Mouse (Mus musculus) G1E (cell line): ENCODE results near the gene Focad. TPM values are rescaled to one million over a fixed set of nuclear protein-coding genes. Genes with fewer than 3 reads are reported as not detected.
A peak's percentile ranks its signal among the peaks of the same experiment; 100 is the strongest.

Experiments used
- ATAC-seq: 2 replicates; pipeline ENCODE4 v1.8.0; 2016; ENCODE audit warnings: mild to moderate bottlenecking; ENCODE audit not compliant: insufficient number of reproducible peaks, poor library complexity, low FRiP score, severe bottlenecking; ENCODE audit errors: extremely low read depth
- DNase-seq: peaks from one replicate; pipeline ENCODE4 v3.0.0; 2012; ENCODE audit warnings: low spot score
- H3K27me3 ChIP-seq: 2 replicates; pipeline ENCODE4 v1.6.1; 2012; ENCODE audit warnings: mild to moderate bottlenecking, low read length, inconsistent platforms; ENCODE audit not compliant: insufficient read depth
- H3K36me3 ChIP-seq: replicated peaks from 2 replicates; pipeline ENCODE3; 2012; ENCODE audit warnings: mild to moderate bottlenecking, inconsistent platforms
- H3K4me1 ChIP-seq: 2 replicates; pipeline ENCODE4 v1.6.1; 2012; ENCODE audit warnings: low read depth, low read length, inconsistent platforms, mixed read lengths; ENCODE audit not compliant: insufficient read depth
- H3K4me3 ChIP-seq: 2 replicates; pipeline ENCODE4 v1.5.1; 2012; ENCODE audit warnings: low read depth, mild to moderate bottlenecking, inconsistent platforms, low read length, moderate library complexity, mixed read lengths
- H3K9me3 ChIP-seq: replicated peaks from 2 replicates; pipeline ENCODE4 v1.6.1; 2012; ENCODE audit warnings: inconsistent platforms
- CTCF ChIP-seq: IDR thresholded peaks from 2 replicates; pipeline ENCODE4 v1.5.1; 2012; ENCODE audit warnings: low read depth, low read length, inconsistent platforms, mixed read lengths
- GATA1 ChIP-seq: IDR thresholded peaks from 2 replicates; pipeline ENCODE4 v1.6.1; 2012; ENCODE audit warnings: borderline replicate concordance, low read length, inconsistent platforms, mixed read lengths
- GATA2 ChIP-seq: IDR thresholded peaks from 2 replicates; pipeline ENCODE4 v1.6.1; 2012; ENCODE audit warnings: low read depth, low read length, inconsistent platforms, borderline replicate concordance
- POLR2AphosphoS5 ChIP-seq: IDR thresholded peaks from 2 replicates; pipeline ENCODE4 v1.6.1; 2012; ENCODE audit warnings: low read depth, low read length, inconsistent platforms; ENCODE audit not compliant: insufficient replicate concordance
- TAL1 ChIP-seq: conservative IDR thresholded peaks from 2 replicates; pipeline ENCODE4 v1.6.1; 2012; ENCODE audit warnings: low read depth, low read length, inconsistent platforms, mixed read lengths
- polyA plus RNA-seq: library from polyadenylated mRNA; stranded (reverse); fragments of >175 nt; gene quantifications from 2 replicates; pipeline ENCODE4 v1.2.3, GENCODE M21; 2012
- total RNA-seq, 2 experiments: library from RNA; stranded (forward) in 1 of 2; stranded (reverse) in 1 of 2; fragments of 200-1000 nt in 1 of 2; fragments of >200 nt in 1 of 2; fragmentation: Nextera tagmentation in 1 of 2; gene quantifications; 2 replicates each; pipeline ENCODE4 v1.2.3; 2014 to 2017

Gene Focad
- total and polyA plus RNA-seq, 3 experiments, result 5.2 to 31.6 (median 21.6) TPM

DNA sequence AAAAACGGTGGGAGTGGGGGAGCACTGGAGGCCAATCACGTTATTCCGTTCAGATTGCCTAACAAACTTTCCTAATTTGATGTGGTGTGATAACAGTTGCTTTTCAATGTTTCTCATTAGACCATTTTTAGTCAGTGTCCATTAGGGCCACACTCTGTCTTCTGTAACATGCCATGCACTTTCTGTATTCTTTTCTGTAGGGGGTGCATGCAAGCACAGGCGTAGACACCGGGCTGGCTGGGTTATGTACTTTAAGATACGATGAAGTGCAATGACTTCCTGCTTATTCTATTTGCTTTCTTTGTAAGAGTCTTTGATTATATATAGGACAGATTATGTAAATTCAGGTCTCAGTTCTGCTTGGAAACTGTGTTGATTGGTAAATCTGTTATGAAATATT, 116.2 kb downstream of the Focad start:
- no peak for ATAC-seq

DNA sequence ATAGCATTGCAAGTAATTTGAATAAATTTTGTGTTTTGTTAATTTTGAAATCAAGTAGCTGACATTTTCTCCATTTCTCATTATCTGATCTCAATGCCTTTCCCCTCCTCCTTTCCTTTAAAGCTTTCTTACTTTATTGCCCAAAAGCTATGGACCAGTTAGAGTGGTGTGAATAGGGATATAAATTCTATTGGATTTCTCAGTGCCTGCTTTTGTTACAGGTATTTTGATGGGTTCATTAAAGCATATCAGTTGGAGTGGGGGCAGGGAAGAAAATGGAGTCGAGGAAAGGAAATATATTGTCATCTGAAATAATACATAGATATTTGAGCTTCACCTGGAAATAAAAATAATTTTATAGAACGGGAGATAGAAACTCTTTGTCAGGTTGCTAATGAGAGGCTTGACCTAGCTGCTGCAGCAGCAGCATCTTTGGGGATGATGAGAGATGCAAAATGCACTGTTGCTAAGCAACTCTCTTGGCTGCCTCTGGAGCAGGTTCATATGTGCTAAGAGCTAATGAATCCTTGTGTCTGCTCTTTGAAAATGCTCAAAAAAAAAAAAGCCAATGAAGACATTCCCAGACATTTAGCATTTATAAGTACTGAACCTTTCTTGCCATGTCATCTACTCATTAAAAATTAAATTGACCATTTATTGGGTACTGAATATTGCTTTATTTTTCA, 116.9 kb downstream of the Focad start:
- DNase-seq, result no peak
- ATAC-seq, result no peak
- Histone ChIP-seq H3K27me3 (no peaks in the 10 kb centered on the region), H3K4me3 (no peak overlapping the region), H3K4me1 (peaks cover 4% of the 10 kb centered on the region; the same call in 1 of the 2 replicates), H3K36me3 (peaks cover 21% of the 10 kb centered on the region), H3K9me3 (no peaks in the 10 kb centered on the region)
- TF ChIP-seq GATA1, result no peak
- no peak for TF ChIP-seq CTCF
- no peak for TF ChIP-seq TAL1
- TF ChIP-seq GATA2, result no peak
- TF ChIP-seq POLR2AphosphoS5, result no peak

More for the DNA sequence above, 116.2 kb downstream of the Focad start:
- Histone ChIP-seq H3K9me3 (no peaks in the 10 kb centered on the region), H3K36me3 (peaks cover 23% of the 10 kb centered on the region), H3K4me3 (no peak overlapping the region), H3K4me1 (peaks cover 4% of the 10 kb centered on the region; the same call in 1 of the 2 replicates), H3K27me3 (no peaks in the 10 kb centered on the region)
- DNase-seq, result no peak
- no peak for TF ChIP-seq TAL1
- TF ChIP-seq GATA2, result no peak
- no peak for TF ChIP-seq GATA1

DNA sequence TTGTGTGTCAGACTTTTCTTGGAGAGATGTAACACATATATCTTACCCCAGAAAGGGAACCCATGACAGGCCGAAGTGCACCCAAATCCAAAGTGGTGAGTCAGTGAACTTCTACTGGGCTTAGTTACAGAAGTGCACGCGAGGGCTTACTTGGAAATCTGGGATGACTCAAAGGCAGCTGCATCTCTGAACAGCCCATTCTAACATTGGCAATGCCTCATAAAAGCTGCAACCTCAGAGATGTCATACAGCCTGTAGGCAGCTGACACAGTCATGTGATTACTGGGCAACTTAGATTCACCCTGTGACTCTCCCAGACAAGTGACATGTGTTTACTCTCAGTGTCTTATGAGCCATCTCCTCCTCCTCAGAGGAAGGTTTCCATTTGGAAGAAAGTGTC, 119.5 kb downstream of the Focad start:
- TF ChIP-seq GATA1 (no peak), CTCF (no peak), GATA2 (no peak), TAL1 (no peak), POLR2AphosphoS5 (no peak)
- no peak for DNase-seq
- Histone ChIP-seq H3K4me1 (peaks cover 6% of the 10 kb centered on the region), H3K27me3 (no peaks in the 10 kb centered on the region), H3K9me3 (no peaks in the 10 kb centered on the region), H3K4me3 (no peak overlapping the region), H3K36me3 (peaks cover 25% of the 10 kb centered on the region)
- ATAC-seq, result no peak

DNA sequence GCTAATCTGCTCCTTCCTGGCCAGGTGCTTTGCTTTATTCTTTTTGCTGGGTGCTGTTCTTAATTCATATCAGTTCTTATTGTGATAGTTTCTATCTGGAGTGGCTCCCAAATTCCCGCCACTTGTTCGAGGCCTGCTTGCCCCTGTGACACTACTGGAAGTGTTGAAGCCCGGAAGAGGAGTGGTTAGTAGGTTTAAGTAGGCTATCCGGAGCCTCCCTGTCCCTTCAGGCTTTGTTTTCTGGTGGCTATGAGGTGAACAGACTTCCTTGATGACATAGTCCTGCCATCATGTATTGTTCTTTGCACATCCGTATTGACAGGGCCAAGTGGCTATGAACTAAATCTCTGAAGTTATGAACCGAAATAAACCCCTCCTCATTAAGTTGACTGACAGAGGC, 123.9 kb downstream of the Focad start:
- peaks cover 7% of the 10 kb centered on the region for H3K4me1 ChIP-seq
- no peak overlapping the region for H3K4me3 ChIP-seq
- H3K36me3 ChIP-seq, result peaks cover 25% of the 10 kb centered on the region
- no peaks in the 10 kb centered on the region for H3K27me3 ChIP-seq
- TF ChIP-seq TAL1 (no peak), GATA1 (no peak), POLR2AphosphoS5 (no peak), GATA2 (no peak), CTCF (no peak)
- DNase-seq (no peak), ATAC-seq (no peak)
- no peaks in the 10 kb centered on the region for H3K9me3 ChIP-seq

DNA sequence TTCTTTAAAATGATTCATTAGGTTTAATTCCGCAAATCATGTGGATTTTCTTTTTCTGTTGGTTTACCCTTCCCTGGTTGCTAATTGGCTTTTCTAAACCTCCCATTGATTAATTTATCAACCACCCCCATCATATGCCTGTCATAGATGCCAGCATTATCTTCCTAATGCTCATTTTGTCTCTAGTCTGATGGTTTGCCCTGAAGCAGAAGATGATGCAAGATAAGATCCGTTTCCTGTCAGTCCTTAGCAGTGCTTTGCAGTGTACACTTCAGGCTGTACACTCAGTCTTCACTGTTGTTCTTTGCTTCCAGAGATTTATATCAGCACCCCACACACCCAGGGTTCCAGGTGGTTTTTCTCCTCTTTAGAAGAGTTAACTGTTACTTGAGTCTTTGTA, 124.4 kb downstream of the Focad start:
- DNase-seq, result no peak
- peak; percentile 89 for ATAC-seq
- TF ChIP-seq GATA2 (no peak), POLR2AphosphoS5 (no peak), TAL1 (no peak), CTCF (no peak), GATA1 (no peak)
- H3K4me3 ChIP-seq, result no peak overlapping the region
- peaks cover 24% of the 10 kb centered on the region for H3K36me3 ChIP-seq
- no peaks in the 10 kb centered on the region for H3K9me3 ChIP-seq
- H3K4me1 ChIP-seq, result peaks cover 7% of the 10 kb centered on the region
- no peaks in the 10 kb centered on the region for H3K27me3 ChIP-seq

DNA sequence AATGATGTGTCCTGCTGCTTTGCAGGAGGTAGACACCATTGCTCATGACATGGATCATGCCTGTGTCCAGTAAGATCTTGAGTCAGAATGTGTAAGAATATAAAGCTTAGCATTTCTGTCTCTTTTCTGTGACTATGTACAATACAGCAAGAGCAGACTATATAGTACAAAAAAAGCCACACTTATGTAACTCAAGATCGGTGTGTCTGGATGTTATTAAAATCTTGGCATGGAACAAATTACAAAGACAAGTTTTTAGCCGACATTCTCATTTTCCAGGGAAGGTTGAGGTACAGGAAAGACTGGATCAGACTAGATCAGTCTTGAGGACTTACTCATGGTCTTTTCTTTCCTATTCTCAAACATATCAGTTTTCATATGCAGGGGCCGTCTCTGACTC, 136.9 kb downstream of the Focad start:
- TF ChIP-seq POLR2AphosphoS5 (no peak), CTCF (no peak), TAL1 (no peak), GATA2 (no peak), GATA1 (no peak)

DNA sequence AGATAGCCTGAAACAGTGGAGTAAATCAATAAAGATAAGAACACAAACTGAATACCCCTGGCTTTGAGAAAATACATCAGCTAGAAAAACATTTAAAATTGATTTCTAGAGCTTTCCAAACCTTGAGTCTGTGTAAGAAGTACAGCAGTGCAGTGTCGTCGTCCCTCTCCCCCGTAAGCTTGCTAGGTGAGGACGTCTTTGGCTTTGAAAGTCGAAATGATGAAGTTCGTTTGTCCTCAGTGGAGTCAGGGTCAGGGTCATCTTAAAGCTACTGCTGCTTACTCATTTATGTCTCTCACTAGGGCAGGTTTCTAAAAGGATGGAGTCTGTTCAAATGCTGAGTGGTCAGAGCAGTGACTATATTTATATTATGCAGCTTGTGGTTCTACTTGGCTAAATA, 141.5 kb downstream of the Focad start:
- Histone ChIP-seq H3K27me3 (no peaks in the 10 kb centered on the region), H3K4me1 (no peaks in the 10 kb centered on the region), H3K9me3 (no peaks in the 10 kb centered on the region), H3K36me3 (peaks cover 29% of the 10 kb centered on the region), H3K4me3 (no peak overlapping the region)
- TF ChIP-seq TAL1, result no peak
- no peak for TF ChIP-seq CTCF
- TF ChIP-seq GATA2, result no peak
- no peak for TF ChIP-seq POLR2AphosphoS5
- TF ChIP-seq GATA1, result no peak
- ATAC-seq (no peak), DNase-seq (no peak)

More for the DNA sequence above, 136.9 kb downstream of the Focad start:
- H3K27me3 ChIP-seq, result no peaks in the 10 kb centered on the region
- peaks cover 29% of the 10 kb centered on the region for H3K36me3 ChIP-seq
- ATAC-seq (no peak), DNase-seq (no peak)
- no peaks in the 10 kb centered on the region for H3K9me3 ChIP-seq
- no peaks in the 10 kb centered on the region for H3K4me1 ChIP-seq
- H3K4me3 ChIP-seq, result no peak overlapping the region
